26 mouse cellular contexts compared by ENCODE assay signal in the genomic region with DNA sequence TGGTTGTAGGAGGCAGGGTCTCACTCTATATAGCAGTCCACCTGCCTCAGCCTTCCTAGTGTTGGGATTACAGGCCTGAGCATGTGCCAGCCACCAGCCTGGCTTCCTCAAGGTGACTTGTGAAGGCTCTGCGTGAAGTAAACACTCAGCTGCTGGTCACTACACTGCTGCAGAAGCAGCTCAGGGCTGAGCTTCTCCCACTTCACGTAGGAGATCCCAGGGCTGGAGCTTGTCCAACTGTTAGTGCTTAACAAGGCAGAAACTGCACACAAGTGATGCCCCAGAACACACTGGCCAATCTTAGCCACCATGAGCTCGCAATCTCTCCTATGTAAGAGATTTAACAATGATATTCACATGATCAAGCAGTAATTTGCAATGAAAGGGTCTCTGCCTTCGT. TPM values are rescaled to one million over a fixed set of nuclear protein-coding genes. Genes with fewer than 3 reads are reported as not detected.
A peak's percentile ranks its signal among the peaks of the same experiment; 100 is the strongest.
DNase-seq lines count a peak whose midpoint lies in the region; ATAC-seq and TF ChIP-seq lines count a peak whose summit lies in the region.
"Had no signal": no experiment of that assay in that cellular context is flagged by ENCODE, and none has a peak within 500 bp of the region (broad histone marks: within the 10 kb centered on the region; RNA-seq: fewer than 3 reads in every experiment).

No protein-coding gene starts in this region.

- WGBS in hindbrain, embryonic 10.5 days, result 54% methylated on average over 4 of the region's 4 CpGs
- WGBS in hindbrain, embryonic 13.5 days, result 47% methylated on average over 4 of the region's 4 CpGs
- 65% methylated on average over 4 of the region's 4 CpGs for WGBS in midbrain, postnatal 0 days
- 60% methylated on average over 4 of the region's 4 CpGs for WGBS in midbrain, embryonic 13.5 days

- no peaks in the 10 kb centered on the region for H3K27me3 ChIP-seq in hindbrain, embryonic 10.5 days (ENCODE audit: insufficient read depth, poor library complexity, severe bottlenecking)
- no peaks in the 10 kb centered on the region for H3K27me3 ChIP-seq in hindbrain, embryonic 13.5 days
- H3K27me3 ChIP-seq in midbrain, postnatal 0 days (ENCODE audit: insufficient read depth, low read length), result no peaks in the 10 kb centered on the region
- H3K27me3 ChIP-seq in midbrain, embryonic 13.5 days, result no peaks in the 10 kb centered on the region
- H3K27me3 ChIP-seq: embryonic facial prominence, embryonic 12.5 days; forebrain, embryonic 15.5 days; hindbrain, embryonic 12.5 days; limb, embryonic 15.5 days; neural tube, embryonic 13.5 days had no signal

- no peak overlapping the region for H3K4me3 ChIP-seq in hindbrain, embryonic 10.5 days
- H3K4me3 ChIP-seq in hindbrain, embryonic 13.5 days, result no peak overlapping the region
- no peak overlapping the region for H3K4me3 ChIP-seq in midbrain, postnatal 0 days (ENCODE audit: low read depth, low read length)
- H3K4me3 ChIP-seq in midbrain, embryonic 13.5 days (replicated peaks), result no peak overlapping the region
- H3K4me3 ChIP-seq: embryonic facial prominence, embryonic 12.5 days; forebrain, embryonic 15.5 days; gastrocnemius, adult 2 months; hindbrain, embryonic 12.5 days; limb, embryonic 15.5 days; myocyte; neural tube, embryonic 13.5 days had no signal

- H3K4me1 ChIP-seq in hindbrain, embryonic 10.5 days (replicated peaks), result peaks cover 20% of the 10 kb centered on the region
- no peaks in the 10 kb centered on the region for H3K4me1 ChIP-seq in hindbrain, embryonic 13.5 days (replicated peaks)
- no peaks in the 10 kb centered on the region for H3K4me1 ChIP-seq in midbrain, postnatal 0 days (ENCODE audit: insufficient read depth, low read length)
- no peaks in the 10 kb centered on the region for H3K4me1 ChIP-seq in midbrain, embryonic 13.5 days (replicated peaks)
- H3K4me1 ChIP-seq: embryonic facial prominence, embryonic 12.5 days; forebrain, embryonic 15.5 days; limb, embryonic 15.5 days; neural tube, embryonic 13.5 days had no signal

- H3K9me3 ChIP-seq in hindbrain, embryonic 10.5 days, result no peaks in the 10 kb centered on the region
- no peaks in the 10 kb centered on the region for H3K9me3 ChIP-seq in hindbrain, embryonic 13.5 days
- no peaks in the 10 kb centered on the region for H3K9me3 ChIP-seq in midbrain, postnatal 0 days (ENCODE audit: low read length)
- no peaks in the 10 kb centered on the region for H3K9me3 ChIP-seq in midbrain, embryonic 13.5 days
- H3K9me3 ChIP-seq: embryonic facial prominence, embryonic 12.5 days; forebrain, embryonic 15.5 days; hindbrain, embryonic 12.5 days; limb, embryonic 15.5 days; neural tube, embryonic 13.5 days had no signal

- no peak for ATAC-seq in hindbrain, embryonic 13.5 days (ENCODE audit: low FRiP score)
- no peak for ATAC-seq in midbrain, postnatal 0 days (ENCODE audit: low FRiP score)
- no peak for ATAC-seq in midbrain, embryonic 13.5 days
- ATAC-seq: forebrain, embryonic 15.5 days; inflammation-experienced regulatory T-cells, adult 6 months; midbrain, embryonic 16.5 days had no signal

- no peak overlapping the region for H3K9ac ChIP-seq in hindbrain, embryonic 13.5 days
- no peak overlapping the region for H3K9ac ChIP-seq in midbrain, postnatal 0 days (replicated peaks; ENCODE audit: low read length, poor library complexity, severe bottlenecking)
- H3K9ac ChIP-seq in midbrain, embryonic 13.5 days (replicated peaks), result no peak overlapping the region
- H3K9ac ChIP-seq: embryonic facial prominence, embryonic 12.5 days; forebrain, embryonic 15.5 days; hindbrain, embryonic 12.5 days; limb, embryonic 15.5 days; liver, embryonic 14.5 days; neural tube, embryonic 13.5 days had no signal

- H3K27ac ChIP-seq in hindbrain, embryonic 10.5 days, result peak overlapping the region; percentile 82
- no peak overlapping the region for H3K27ac ChIP-seq in hindbrain, embryonic 13.5 days
- H3K27ac ChIP-seq in midbrain, postnatal 0 days (ENCODE audit: low read depth, low read length), result no peak overlapping the region
- H3K27ac ChIP-seq in midbrain, embryonic 13.5 days, result no peak overlapping the region
- H3K27ac ChIP-seq: embryonic facial prominence, embryonic 12.5 days; forebrain, embryonic 15.5 days; hindbrain, embryonic 12.5 days; limb, embryonic 15.5 days; liver, embryonic 14.5 days; macrophage; neural tube, embryonic 13.5 days had no signal

- peaks cover 93% of the 10 kb centered on the region for H3K36me3 ChIP-seq in hindbrain, embryonic 10.5 days
- H3K36me3 ChIP-seq in hindbrain, embryonic 13.5 days, result peaks cover 85% of the 10 kb centered on the region
- peaks cover 60% of the 10 kb centered on the region for H3K36me3 ChIP-seq in midbrain, postnatal 0 days (ENCODE audit: insufficient read depth, low read length)
- H3K36me3 ChIP-seq in midbrain, embryonic 13.5 days, result peaks cover 74% of the 10 kb centered on the region

- no peak for TF ChIP-seq CTCF in midbrain, postnatal 0 days (IDR thresholded peaks at IDR 0.05)

- no peak for DNase-seq in hindbrain, embryonic 10.5 days (ENCODE audit: low spot score)
- peak; percentile 58 for DNase-seq in midbrain, postnatal 0 days (ENCODE audit: low spot score)
- DNase-seq in Muller cell, postnatal 12 days (ENCODE audit: inconsistent ontology term), result peak; percentile 4
- no peak for DNase-seq in layer of hippocampus, postnatal 10 days (ENCODE audit: low spot score in 2 of 2)
- DNase-seq: adrenal gland, postnatal 14 days; B cell, adult 2 months; cerebellum, adult 11-12 months; gastrocnemius, adult 2 months; kidney, adult 11 months; kidney, postnatal 14 days; layer of hippocampus, adult 9-11 months; lung, adult 2 months; lung, postnatal 10 days; right cerebral cortex, postnatal 14 days had no signal

- H3K4me2 ChIP-seq in hindbrain, embryonic 13.5 days, result no peak overlapping the region
- no peak overlapping the region for H3K4me2 ChIP-seq in midbrain, postnatal 0 days (ENCODE audit: low read depth, low read length, poor library complexity, severe bottlenecking)
- H3K4me2 ChIP-seq in midbrain, embryonic 13.5 days (replicated peaks), result no peak overlapping the region
- H3K4me2 ChIP-seq: embryonic facial prominence, embryonic 12.5 days; forebrain, embryonic 15.5 days; hindbrain, embryonic 12.5 days; limb, embryonic 15.5 days; neural tube, embryonic 13.5 days had no signal

RNA-seq across cellular contexts. Expression of a gene that starts 15.0 kb away (rescaled TPM):
- polyA plus RNA-seq in hindbrain, embryonic 10.5 days (2016; fragmentation: Nextera tagmentation; extraction: Ambion mirVana), result 24.8 and 26.6 TPM in 2 replicates
- polyA plus RNA-seq in hindbrain, embryonic 13.5 days (2015; fragmentation: Nextera tagmentation; extraction: Ambion mirVana), result 16.2 and 20.1 TPM in 2 replicates
- 36.1 and 45.5 TPM in 2 replicates for total RNA-seq in midbrain, postnatal 0 days (2014; rRNA removed)
- 19.9 and 20.2 TPM in 2 replicates for polyA plus RNA-seq in midbrain, postnatal 0 days (2015; fragmentation: Nextera tagmentation; extraction: Ambion mirVana)
- 19.7 and 20.5 TPM in 2 replicates for polyA plus RNA-seq in midbrain, embryonic 13.5 days (2015; fragmentation: Nextera tagmentation; extraction: Ambion mirVana)
- total RNA-seq in layer of hippocampus, postnatal 10 days (2021), result 10 to 100 TPM; 29.4 to 40.1 TPM

RNA-seq across cellular contexts. Expression of a gene that starts 55.5 kb away (rescaled TPM):
- 14.4 and 22.2 TPM in 2 replicates for polyA plus RNA-seq in hindbrain, embryonic 10.5 days (2016; fragmentation: Nextera tagmentation; extraction: Ambion mirVana)
- polyA plus RNA-seq in hindbrain, embryonic 13.5 days (2015; fragmentation: Nextera tagmentation; extraction: Ambion mirVana), result 1.9 and 3.2 TPM in 2 replicates
- 0.14 and 0.27 TPM in 2 replicates for total RNA-seq in midbrain, postnatal 0 days (2014; rRNA removed)
- polyA plus RNA-seq in midbrain, postnatal 0 days (2015; fragmentation: Nextera tagmentation; extraction: Ambion mirVana), result 0.23 and 0.78 TPM in 2 replicates
- polyA plus RNA-seq in midbrain, embryonic 13.5 days (2015; fragmentation: Nextera tagmentation; extraction: Ambion mirVana), result 3.5 and 4.1 TPM in 2 replicates
- total RNA-seq in layer of hippocampus, postnatal 10 days (2021), result 1 to 10 TPM; 1.0 TPM

RNA-seq across cellular contexts. Expression of a gene that starts 55.6 kb away (rescaled TPM):
- 101 and 117 TPM in 2 replicates for polyA plus RNA-seq in hindbrain, embryonic 10.5 days (2016; fragmentation: Nextera tagmentation; extraction: Ambion mirVana)
- 87.9 and 90.1 TPM in 2 replicates for polyA plus RNA-seq in hindbrain, embryonic 13.5 days (2015; fragmentation: Nextera tagmentation; extraction: Ambion mirVana)
- 33.7 and 42.6 TPM in 2 replicates for total RNA-seq in midbrain, postnatal 0 days (2014; rRNA removed)
- polyA plus RNA-seq in midbrain, postnatal 0 days (2015; fragmentation: Nextera tagmentation; extraction: Ambion mirVana), result 57.4 and 60.9 TPM in 2 replicates
- polyA plus RNA-seq in midbrain, embryonic 13.5 days (2015; fragmentation: Nextera tagmentation; extraction: Ambion mirVana), result 93.4 and 104 TPM in 2 replicates
- 10 to 100 TPM; 42.2 to 46.3 TPM for total RNA-seq in layer of hippocampus, postnatal 10 days (2021)

Comparison
In these comparisons a context has a peak if more than half of its experiments do, and no peak if none do; other contexts are left out.
1. DNase-seq: peak in midbrain, postnatal 0 days (single experiment) and Muller cell, postnatal 12 days (single experiment); none in hindbrain, embryonic 10.5 days (single experiment) and layer of hippocampus, postnatal 10 days (0 of 2).